Mouse (Mus musculus): Measurements from ENCODE around the gene Fto. TPM values are rescaled to one million over a fixed set of nuclear protein-coding genes. Genes with fewer than 3 reads are reported as not detected.
A peak's percentile ranks its signal among the peaks of the same experiment; 100 is the strongest.

Fto gene
- polyA plus RNA-seq, 1 experiment from 2014 or later = 97.3 TPM

- Histone ChIP-seq H3K4me3 (ENCODE audit: low read depth, low read length) (no peak overlapping the region), H3K4me2 (ENCODE audit: low read depth, severe bottlenecking) (no peak overlapping the region), H3K36me3 (ENCODE audit: control insufficient read depth, insufficient read depth, low read length) (no peaks in the 10 kb centered on the region), H3K4me1 (ENCODE audit: control insufficient read depth, insufficient read depth, low read length) (peaks cover 11% of the 10 kb centered on the region), H3K9ac (ENCODE audit: low read length) (no peak overlapping the region), H3K9me3 (ENCODE audit: control insufficient read depth, low read length) (no peaks in the 10 kb centered on the region), H3K27me3 (ENCODE audit: control insufficient read depth, insufficient read depth, low read length) (peaks cover 44% of the 10 kb centered on the region), H3K27ac (replicated peaks; ENCODE audit: low read depth, low read length) (no peak overlapping the region)
- DNase-seq (ENCODE audit: low spot score) (no peak), ATAC-seq (ENCODE audit: insufficient number of reproducible peaks, low FRiP score, low TSS enrichment, low read depth) (no peak)
- 40% methylated on average over 3 of the region's 3 CpGs for WGBS
Measured at GRCm38 (mm10) chr8:91653561-91653960, 340.2 kb downstream of the Fto start.

GRCm38 (mm10) chr8:91657381-91657780 lies 344.1 kb downstream of the Fto start:
- H3K27ac ChIP-seq (replicated peaks; ENCODE audit: low read depth, low read length) = no peak overlapping the region
- H3K4me3 ChIP-seq (ENCODE audit: low read depth, low read length) = no peak overlapping the region
- no peaks in the 10 kb centered on the region for H3K9me3 ChIP-seq (ENCODE audit: control insufficient read depth, low read length)
- peaks cover 5% of the 10 kb centered on the region; the same call in 1 of the 2 replicates for H3K4me1 ChIP-seq (ENCODE audit: control insufficient read depth, insufficient read depth, low read length)
- no peak overlapping the region for H3K4me2 ChIP-seq (ENCODE audit: low read depth, severe bottlenecking)
- H3K27me3 ChIP-seq (ENCODE audit: control insufficient read depth, insufficient read depth, low read length) = peaks cover 31% of the 10 kb centered on the region
- ATAC-seq (ENCODE audit: insufficient number of reproducible peaks, low FRiP score, low TSS enrichment, low read depth) (no peak), DNase-seq (ENCODE audit: low spot score) (no peak)
- no peaks in the 10 kb centered on the region for H3K36me3 ChIP-seq (ENCODE audit: control insufficient read depth, insufficient read depth, low read length)
- H3K9ac ChIP-seq (ENCODE audit: low read length) = no peak overlapping the region
- 82% methylated on average over 9 of the region's 9 CpGs for WGBS

GRCm38 (mm10) chr8:91660879-91661278 lies 347.6 kb downstream of the Fto start:
- no peak overlapping the region for H3K27ac ChIP-seq (replicated peaks; ENCODE audit: low read depth, low read length)
- ATAC-seq (ENCODE audit: insufficient number of reproducible peaks, low FRiP score, low TSS enrichment, low read depth) (no peak), DNase-seq (ENCODE audit: low spot score) (no peak)
- H3K4me3 ChIP-seq (ENCODE audit: low read depth, low read length) = no peak overlapping the region
- no peaks in the 10 kb centered on the region for H3K4me1 ChIP-seq (ENCODE audit: control insufficient read depth, insufficient read depth, low read length)
- no peak overlapping the region for H3K4me2 ChIP-seq (ENCODE audit: low read depth, severe bottlenecking)
- 81% methylated on average over 8 of the region's 8 CpGs for WGBS
- no peaks in the 10 kb centered on the region for H3K9me3 ChIP-seq (ENCODE audit: control insufficient read depth, low read length)
- H3K36me3 ChIP-seq (ENCODE audit: control insufficient read depth, insufficient read depth, low read length) = no peaks in the 10 kb centered on the region
- no peak overlapping the region for H3K9ac ChIP-seq (ENCODE audit: low read length)
- peaks cover 23% of the 10 kb centered on the region for H3K27me3 ChIP-seq (ENCODE audit: control insufficient read depth, insufficient read depth, low read length)

- no peak for ATAC-seq (ENCODE audit: insufficient number of reproducible peaks, low FRiP score, low TSS enrichment, low read depth)
- Histone ChIP-seq H3K27me3 (ENCODE audit: control insufficient read depth, insufficient read depth, low read length) (peaks cover 74% of the 10 kb centered on the region), H3K36me3 (ENCODE audit: control insufficient read depth, insufficient read depth, low read length) (no peaks in the 10 kb centered on the region), H3K4me3 (ENCODE audit: low read depth, low read length) (no peak overlapping the region), H3K9me3 (ENCODE audit: control insufficient read depth, low read length) (no peaks in the 10 kb centered on the region), H3K4me1 (ENCODE audit: control insufficient read depth, insufficient read depth, low read length) (no peaks in the 10 kb centered on the region), H3K27ac (replicated peaks; ENCODE audit: low read depth, low read length) (no peak overlapping the region), H3K4me2 (ENCODE audit: low read depth, severe bottlenecking) (no peak overlapping the region), H3K9ac (ENCODE audit: low read length) (no peak overlapping the region)
- WGBS = 84% methylated on average over 16 of the region's 16 CpGs
- no peak for DNase-seq (ENCODE audit: low spot score)
Measured at GRCm38 (mm10) chr8:91669461-91670071, 356.2 kb downstream of the Fto start.

- ATAC-seq (ENCODE audit: insufficient number of reproducible peaks, low FRiP score, low TSS enrichment, low read depth) (no peak), DNase-seq (ENCODE audit: low spot score) (no peak)
- Histone ChIP-seq H3K36me3 (ENCODE audit: control insufficient read depth, insufficient read depth, low read length) (no peaks in the 10 kb centered on the region), H3K9me3 (ENCODE audit: control insufficient read depth, low read length) (no peaks in the 10 kb centered on the region), H3K4me3 (ENCODE audit: low read depth, low read length) (no peak overlapping the region), H3K27me3 (ENCODE audit: control insufficient read depth, insufficient read depth, low read length) (peaks cover 83% of the 10 kb centered on the region), H3K27ac (replicated peaks; ENCODE audit: low read depth, low read length) (no peak overlapping the region), H3K4me1 (ENCODE audit: control insufficient read depth, insufficient read depth, low read length) (peaks cover 7% of the 10 kb centered on the region; the same call in 1 of the 2 replicates), H3K9ac (ENCODE audit: low read length) (no peak overlapping the region), H3K4me2 (ENCODE audit: low read depth, severe bottlenecking) (no peak overlapping the region)
- WGBS = 89% methylated on average over 3 of the region's 3 CpGs
Measured at GRCm38 (mm10) chr8:91676928-91677327, 363.6 kb downstream of the Fto start.

- 6% methylated on average over 15 of the region's 15 CpGs for WGBS
- no peak overlapping the region for H3K27ac ChIP-seq (replicated peaks; ENCODE audit: low read depth, low read length)
- DNase-seq (ENCODE audit: low spot score) = peak; percentile 65
- no peak overlapping the region for H3K4me2 ChIP-seq (ENCODE audit: low read depth, severe bottlenecking)
- H3K27me3 ChIP-seq (ENCODE audit: control insufficient read depth, insufficient read depth, low read length) = peaks cover 84% of the 10 kb centered on the region
- no peak overlapping the region for H3K9ac ChIP-seq (ENCODE audit: low read length)
- peaks cover 7% of the 10 kb centered on the region; the same call in 1 of the 2 replicates for H3K4me1 ChIP-seq (ENCODE audit: control insufficient read depth, insufficient read depth, low read length)
- H3K4me3 ChIP-seq (ENCODE audit: low read depth, low read length) = no peak overlapping the region
- no peak for ATAC-seq (ENCODE audit: insufficient number of reproducible peaks, low FRiP score, low TSS enrichment, low read depth)
- H3K9me3 ChIP-seq (ENCODE audit: control insufficient read depth, low read length) = no peaks in the 10 kb centered on the region
- no peaks in the 10 kb centered on the region for H3K36me3 ChIP-seq (ENCODE audit: control insufficient read depth, insufficient read depth, low read length)
Measured at GRCm38 (mm10) chr8:91679451-91679850, 366.1 kb downstream of the Fto start.

GRCm38 (mm10) chr8:91680125-91680524 lies 366.8 kb downstream of the Fto start:
- no peaks in the 10 kb centered on the region for H3K9me3 ChIP-seq (ENCODE audit: control insufficient read depth, low read length)
- no peak overlapping the region for H3K27ac ChIP-seq (replicated peaks; ENCODE audit: low read depth, low read length)
- peak; percentile 56 for DNase-seq (ENCODE audit: low spot score)
- H3K9ac ChIP-seq (ENCODE audit: low read length) = no peak overlapping the region
- no peaks in the 10 kb centered on the region for H3K36me3 ChIP-seq (ENCODE audit: control insufficient read depth, insufficient read depth, low read length)
- peaks cover 7% of the 10 kb centered on the region; the same call in 1 of the 2 replicates for H3K4me1 ChIP-seq (ENCODE audit: control insufficient read depth, insufficient read depth, low read length)
- H3K4me3 ChIP-seq (ENCODE audit: low read depth, low read length) = no peak overlapping the region
- no peak for ATAC-seq (ENCODE audit: insufficient number of reproducible peaks, low FRiP score, low TSS enrichment, low read depth)
- no peak overlapping the region for H3K4me2 ChIP-seq (ENCODE audit: low read depth, severe bottlenecking)
- 26% methylated on average over 5 of the region's 5 CpGs for WGBS
- H3K27me3 ChIP-seq (ENCODE audit: control insufficient read depth, insufficient read depth, low read length) = peaks cover 86% of the 10 kb centered on the region

- peaks cover 79% of the 10 kb centered on the region for H3K27me3 ChIP-seq (ENCODE audit: control insufficient read depth, insufficient read depth, low read length)
- no peak overlapping the region for H3K27ac ChIP-seq (replicated peaks; ENCODE audit: low read depth, low read length)
- H3K4me3 ChIP-seq (ENCODE audit: low read depth, low read length) = no peak overlapping the region
- H3K4me1 ChIP-seq (ENCODE audit: control insufficient read depth, insufficient read depth, low read length) = 0 out of 2 replicates have a peak, but pooled peaks cover 4% of the 10 kb centered on the region
- no peak overlapping the region for H3K9ac ChIP-seq (ENCODE audit: low read length)
- 70% methylated on average over 6 of the region's 6 CpGs for WGBS
- no peak overlapping the region for H3K4me2 ChIP-seq (ENCODE audit: low read depth, severe bottlenecking)
- no peak for ATAC-seq (ENCODE audit: insufficient number of reproducible peaks, low FRiP score, low TSS enrichment, low read depth)
- H3K9me3 ChIP-seq (ENCODE audit: control insufficient read depth, low read length) = no peaks in the 10 kb centered on the region
- no peak for DNase-seq (ENCODE audit: low spot score)
- no peaks in the 10 kb centered on the region for H3K36me3 ChIP-seq (ENCODE audit: control insufficient read depth, insufficient read depth, low read length)
Measured at GRCm38 (mm10) chr8:91684596-91685317, 371.4 kb downstream of the Fto start.

All from limb, embryonic 11.5 days (tissue).